Mouse (Mus musculus) liver, embryonic 15.5 days (tissue): Measurements from ENCODE around the gene Thnsl2. TPM values are rescaled to one million over a fixed set of nuclear protein-coding genes. Genes with fewer than 3 reads are reported as not detected.

Experiments
- ATAC-seq: fragments of 200-750 bp; cut with Nextera tagmentation; 2 replicates; pipeline ENCODE4 v1.8.0; 2017; ENCODE audit warnings: moderate number of reproducible peaks, mild to moderate bottlenecking, moderate library complexity; ENCODE audit not compliant: insufficient read depth
- H3K27ac ChIP-seq: fragments of 300-500 bp; sonication (generic); replicated peaks from 2 replicates; pipeline ENCODE4 v1.5.1; 2015; ENCODE audit warnings: mild to moderate bottlenecking, inconsistent platforms
- H3K27me3 ChIP-seq: fragments of 300-500 bp; sonication (generic); 2 replicates; pipeline ENCODE4 v1.6.1; 2015; ENCODE audit warnings: mild to moderate bottlenecking, inconsistent platforms
- H3K36me3 ChIP-seq: fragments of 300-500 bp; sonication (generic); replicated peaks from 2 replicates; pipeline ENCODE4 v1.6.1; 2015; ENCODE audit warnings: moderate library complexity, mild to moderate bottlenecking, inconsistent platforms
- H3K4me1 ChIP-seq: fragments of 300-500 bp; sonication (generic); replicated peaks from 2 replicates; pipeline ENCODE4 v1.6.1; 2015; ENCODE audit warnings: inconsistent platforms
- H3K4me2 ChIP-seq: fragments of 300-500 bp; sonication (generic); 2 replicates; pipeline ENCODE4 v1.6.1; 2015; ENCODE audit warnings: moderate library complexity, mild to moderate bottlenecking, inconsistent platforms
- H3K4me3 ChIP-seq: fragments of 300-500 bp; sonication (generic); replicated peaks from 2 replicates; pipeline ENCODE4 v1.5.1; 2015; ENCODE audit warnings: mild to moderate bottlenecking, inconsistent platforms
- H3K9ac ChIP-seq: fragments of 300-500 bp; sonication (generic); 2 replicates; pipeline ENCODE4 v1.6.1; 2015; ENCODE audit warnings: moderate library complexity, mild to moderate bottlenecking, inconsistent platforms
- H3K9me3 ChIP-seq: fragments of 300-500 bp; sonication (generic); replicated peaks from 2 replicates; pipeline ENCODE4 v1.6.1; 2016; ENCODE audit warnings: inconsistent platforms
- WGBS: fragments of 180-500 bp; shearing (Covaris S2); methylation state at CpG from one replicate; pipeline ENCODE4 v1.1.7; 2015; ENCODE audit warnings: mixed read lengths; ENCODE audit not compliant: insufficient replicate concordance; 5-methylcytosine and 5-hydroxymethylcytosine counted together
- polyA plus RNA-seq: library from polyadenylated mRNA; unstranded; fragments of >200 nt; fragmentation: Nextera tagmentation; extraction: Ambion mirVana; gene quantifications from 2 replicates; pipeline ENCODE4 v1.2.1, GENCODE M21; 2015

Thnsl2 gene
- 14.2 and 18.4 TPM in 2 replicates for polyA plus RNA-seq

DNA sequence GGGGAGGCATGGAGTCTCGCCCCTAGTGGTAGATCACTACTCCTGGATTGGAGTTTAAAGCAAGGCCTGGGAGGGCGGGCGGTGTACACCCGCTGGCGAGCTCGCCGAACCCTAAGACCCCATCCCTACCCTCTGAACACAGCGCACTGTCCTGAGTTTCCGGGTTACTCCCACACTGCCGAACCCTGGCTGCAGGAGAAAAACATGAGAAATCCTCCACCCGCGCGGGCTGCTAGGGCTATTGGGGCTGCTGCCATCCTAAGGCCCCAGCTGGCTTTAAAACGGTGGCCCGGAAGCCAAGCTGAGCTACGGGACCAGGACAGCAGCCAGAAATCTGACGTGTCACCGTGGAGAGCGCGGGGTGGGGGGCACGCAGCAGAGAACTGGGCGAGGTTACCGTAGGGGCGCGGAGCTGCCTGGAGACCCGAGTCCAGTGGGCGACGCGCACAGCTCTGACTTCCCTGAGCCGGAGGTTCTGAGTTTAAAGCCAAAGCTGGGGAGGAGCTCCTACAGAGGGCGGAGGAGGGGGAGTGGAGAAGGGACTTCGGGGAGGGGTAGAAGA, at the start of gene Thnsl2:
TSS of gene Thnsl2 (minus strand) at position 546 of the 562 bp plus-strand sequence.
- Histone ChIP-seq H3K4me1 (0 out of 2 replicates have a peak, but pooled peaks cover 11% of the 10 kb centered on the region), H3K4me2 (peak within 1 kb of the TSS; percentile 68), H3K4me3 (peak within 1 kb of the TSS; percentile 50), H3K27ac (peak within 1 kb of the TSS; percentile 56), H3K9ac (peak within 1 kb of the TSS; percentile 26), H3K9me3 (no peaks in the 10 kb centered on the region), H3K36me3 (no peaks in the 10 kb centered on the region), H3K27me3 (no peaks in the 10 kb centered on the region)
- peak; percentile 57 for ATAC-seq
- WGBS = 1% methylated on average over 32 of the region's 32 CpGs

DNA sequence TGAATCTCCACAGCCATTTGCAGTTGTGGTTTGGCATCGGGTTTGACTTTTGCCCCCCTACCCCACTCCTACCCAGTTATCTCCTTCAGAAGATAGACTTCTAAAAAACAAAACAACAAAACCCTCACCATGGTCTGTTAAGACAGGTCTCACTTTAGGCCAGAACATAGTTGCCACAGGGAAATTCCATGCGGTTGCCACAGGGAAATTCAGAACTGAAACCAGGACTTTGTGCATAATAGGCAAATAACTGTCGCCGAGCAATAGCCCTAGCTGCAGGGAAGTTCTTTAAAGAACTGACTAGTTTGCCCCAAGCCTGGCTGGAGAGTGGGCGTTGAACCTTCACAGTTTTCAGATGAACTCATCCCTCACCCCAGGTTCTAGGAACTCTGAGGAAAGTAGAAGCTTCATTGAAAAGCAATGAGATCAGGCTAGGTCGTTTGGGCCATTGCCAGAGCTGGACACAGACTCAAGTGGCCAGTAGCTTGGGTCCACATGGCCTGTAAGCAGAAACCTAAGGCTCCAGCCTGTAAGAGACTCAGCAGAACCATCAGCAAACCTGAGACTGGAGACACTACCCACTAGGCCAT, 49.0 kb upstream of the Thnsl2 start:
- no peak overlapping the region for H3K9ac ChIP-seq
- H3K4me2 ChIP-seq = no peak overlapping the region
- H3K4me1 ChIP-seq = peaks cover 17% of the 10 kb centered on the region
- no peak overlapping the region for H3K4me3 ChIP-seq
- H3K9me3 ChIP-seq = no peaks in the 10 kb centered on the region
- no peaks in the 10 kb centered on the region for H3K36me3 ChIP-seq
- H3K27ac ChIP-seq = no peak overlapping the region
- H3K27me3 ChIP-seq = no peaks in the 10 kb centered on the region
- 56% methylated on average over 6 of the region's 6 CpGs for WGBS
- no peak for ATAC-seq

DNA sequence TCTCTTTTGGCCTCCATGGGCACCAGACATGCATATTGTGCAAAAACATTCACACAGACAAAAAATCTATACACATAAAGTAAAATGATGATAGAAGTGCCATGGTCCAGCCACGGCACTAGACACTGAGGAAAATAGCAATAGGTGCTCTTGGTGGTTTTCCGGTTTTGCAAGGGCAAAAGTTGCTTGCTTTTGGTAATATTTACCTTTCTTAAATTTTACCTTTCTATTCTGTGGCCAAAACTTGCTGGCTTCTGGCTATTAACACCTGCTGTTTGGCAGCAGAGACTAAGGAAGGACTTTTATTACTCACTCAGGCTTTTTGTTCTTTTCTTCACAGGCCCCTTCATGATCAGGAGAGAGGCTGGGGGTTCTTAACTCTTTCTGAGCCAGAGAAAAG, 46.3 kb upstream of the Thnsl2 start:
- H3K4me1 ChIP-seq = 0 out of 2 replicates have a peak, but pooled peaks cover 9% of the 10 kb centered on the region
- H3K36me3 ChIP-seq = no peaks in the 10 kb centered on the region
- H3K9me3 ChIP-seq = no peaks in the 10 kb centered on the region
- no peak for ATAC-seq
- H3K4me2 ChIP-seq = no peak overlapping the region
- WGBS = 81% methylated on average over 2 of the region's 2 CpGs
- no peak overlapping the region for H3K27ac ChIP-seq
- H3K4me3 ChIP-seq = no peak overlapping the region
- no peaks in the 10 kb centered on the region for H3K27me3 ChIP-seq
- no peak overlapping the region for H3K9ac ChIP-seq

DNA sequence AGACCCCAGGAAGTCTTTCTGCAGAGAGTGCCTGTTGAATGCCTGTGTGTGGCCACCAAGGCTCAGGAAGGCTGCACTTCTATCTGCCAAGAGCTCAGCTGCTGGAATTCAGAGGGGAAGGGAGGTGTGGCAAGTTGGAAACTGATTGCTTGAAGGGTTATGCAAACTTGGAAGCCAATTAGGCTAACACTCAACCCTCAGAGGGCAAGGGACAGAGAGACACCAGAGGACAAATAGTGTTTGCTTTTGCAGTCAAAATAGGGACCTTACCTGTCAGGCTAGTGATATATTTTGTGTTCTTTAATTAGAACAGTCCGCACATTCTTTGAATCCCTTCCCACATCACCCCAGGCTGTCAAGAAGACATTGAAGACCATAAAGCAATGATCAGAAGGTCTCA, 45.3 kb upstream of the Thnsl2 start:
- Histone ChIP-seq H3K36me3 (no peaks in the 10 kb centered on the region), H3K27me3 (no peaks in the 10 kb centered on the region), H3K27ac (no peak overlapping the region), H3K4me1 (0 out of 2 replicates have a peak, but pooled peaks cover 4% of the 10 kb centered on the region), H3K9ac (no peak overlapping the region), H3K4me2 (no peak overlapping the region), H3K9me3 (no peaks in the 10 kb centered on the region), H3K4me3 (no peak overlapping the region)
- no peak for ATAC-seq
- 62% methylated on average over 1 of the region's 1 CpGs for WGBS

DNA sequence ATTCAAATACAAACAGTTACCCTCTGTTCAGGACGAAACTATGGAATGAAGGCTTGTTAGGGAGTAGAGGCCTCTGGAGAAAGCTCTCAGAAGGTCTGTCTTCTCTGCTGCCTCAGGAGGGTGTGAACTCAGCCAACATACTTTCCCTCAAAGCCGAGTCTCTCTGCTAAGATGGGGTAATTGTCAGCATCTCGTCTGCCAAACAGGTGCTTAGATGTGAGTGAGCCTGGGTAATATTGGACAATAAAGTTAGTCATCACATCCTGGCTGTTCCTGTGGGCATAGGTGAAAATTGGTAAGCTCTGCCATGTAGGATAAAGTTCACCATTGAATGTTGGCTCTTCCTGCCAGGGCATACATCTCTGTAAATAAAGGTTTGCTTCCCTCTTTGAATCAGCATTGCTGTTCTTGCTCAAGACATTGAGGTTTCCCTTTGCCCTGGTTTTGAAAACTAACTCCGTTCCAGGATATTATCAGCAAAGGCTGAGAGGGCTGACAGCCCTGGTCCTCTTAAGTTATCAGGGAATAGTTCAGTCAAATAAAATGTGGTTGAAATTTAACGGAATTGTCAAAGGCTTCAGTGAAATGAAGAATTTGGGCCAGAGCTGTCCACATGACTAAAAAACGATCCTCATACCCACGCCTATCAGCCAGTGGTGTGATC, 40.8 kb upstream of the Thnsl2 start:
- ATAC-seq = no peak
- H3K4me1 ChIP-seq = no peaks in the 10 kb centered on the region
- H3K4me2 ChIP-seq = no peak overlapping the region
- no peak overlapping the region for H3K27ac ChIP-seq
- no peaks in the 10 kb centered on the region for H3K9me3 ChIP-seq
- H3K36me3 ChIP-seq = no peaks in the 10 kb centered on the region
- WGBS = 52% methylated on average over 7 of the region's 7 CpGs
- no peak overlapping the region for H3K9ac ChIP-seq
- H3K4me3 ChIP-seq = no peak overlapping the region
- no peaks in the 10 kb centered on the region for H3K27me3 ChIP-seq

DNA sequence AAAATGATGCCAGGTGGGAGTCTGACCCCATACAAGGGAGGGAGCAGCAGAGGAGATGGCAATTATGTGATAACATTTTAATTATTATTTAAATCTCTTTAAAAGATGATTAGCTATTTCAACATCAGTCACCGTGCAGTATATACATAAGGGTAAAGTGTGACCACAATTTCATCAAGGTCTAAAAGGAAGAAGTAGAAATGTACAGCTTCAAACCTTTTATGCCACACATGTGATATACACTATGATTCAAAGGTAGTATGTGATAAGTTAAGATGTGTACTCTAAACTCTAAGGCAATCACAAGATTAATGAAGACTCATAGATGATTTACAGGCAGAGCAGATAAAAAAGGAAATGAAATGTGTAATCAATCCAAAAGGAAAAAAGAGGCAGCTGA, 36.4 kb upstream of the Thnsl2 start:
- no peaks in the 10 kb centered on the region for H3K27me3 ChIP-seq
- no peak overlapping the region for H3K9ac ChIP-seq
- H3K36me3 ChIP-seq = no peaks in the 10 kb centered on the region
- no peak overlapping the region for H3K27ac ChIP-seq
- no peak overlapping the region for H3K4me3 ChIP-seq
- no peak for ATAC-seq
- H3K4me1 ChIP-seq = no peaks in the 10 kb centered on the region
- no peaks in the 10 kb centered on the region for H3K9me3 ChIP-seq
- 64% methylated on average over 1 of the region's 1 CpGs for WGBS
- H3K4me2 ChIP-seq = no peak overlapping the region

DNA sequence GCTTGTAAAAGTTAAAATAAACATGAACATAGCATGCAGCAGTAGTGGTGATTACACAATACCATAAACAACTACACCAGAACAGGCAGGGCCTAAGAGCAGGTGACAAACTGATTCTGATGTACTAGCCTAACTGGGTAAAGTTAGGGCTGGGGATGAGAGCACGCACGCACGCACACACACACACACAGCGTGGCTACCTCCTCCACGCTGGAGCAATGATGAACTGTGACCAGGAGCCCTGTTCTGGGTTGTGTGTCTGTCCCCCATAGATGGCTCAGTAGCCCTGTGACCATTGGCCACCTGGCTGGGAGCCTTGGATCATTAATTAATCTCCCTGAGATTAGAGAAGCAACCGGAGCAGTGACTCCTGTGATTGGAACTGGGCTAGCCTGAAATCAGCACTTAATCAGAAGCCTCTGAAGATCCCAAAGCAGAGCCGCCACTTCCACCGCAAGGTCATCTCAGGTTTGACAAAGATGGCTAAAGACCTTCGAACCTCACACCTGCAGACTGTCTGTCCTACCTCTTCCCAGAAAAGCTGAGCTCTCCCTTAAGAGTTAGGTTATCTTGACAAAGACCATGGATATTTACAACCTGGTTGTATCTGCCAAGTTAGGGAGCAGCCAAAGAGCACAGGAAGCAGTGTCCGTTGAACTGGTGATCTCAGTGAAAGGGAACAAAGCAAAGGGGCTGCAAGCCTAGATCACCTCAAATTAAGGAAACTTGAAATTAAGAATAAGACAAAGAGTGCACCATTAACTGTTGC, 28.8 kb upstream of the Thnsl2 start:
- H3K27ac ChIP-seq = no peak overlapping the region
- no peaks in the 10 kb centered on the region for H3K9me3 ChIP-seq
- no peak overlapping the region for H3K4me2 ChIP-seq
- no peak overlapping the region for H3K9ac ChIP-seq
- 73% methylated on average over 10 of the region's 10 CpGs for WGBS
- 0 out of 2 replicates have a peak, but pooled peaks have one; percentile 9 for ATAC-seq
- no peaks in the 10 kb centered on the region for H3K4me1 ChIP-seq
- no peaks in the 10 kb centered on the region for H3K27me3 ChIP-seq
- no peaks in the 10 kb centered on the region for H3K36me3 ChIP-seq
- H3K4me3 ChIP-seq = no peak overlapping the region

DNA sequence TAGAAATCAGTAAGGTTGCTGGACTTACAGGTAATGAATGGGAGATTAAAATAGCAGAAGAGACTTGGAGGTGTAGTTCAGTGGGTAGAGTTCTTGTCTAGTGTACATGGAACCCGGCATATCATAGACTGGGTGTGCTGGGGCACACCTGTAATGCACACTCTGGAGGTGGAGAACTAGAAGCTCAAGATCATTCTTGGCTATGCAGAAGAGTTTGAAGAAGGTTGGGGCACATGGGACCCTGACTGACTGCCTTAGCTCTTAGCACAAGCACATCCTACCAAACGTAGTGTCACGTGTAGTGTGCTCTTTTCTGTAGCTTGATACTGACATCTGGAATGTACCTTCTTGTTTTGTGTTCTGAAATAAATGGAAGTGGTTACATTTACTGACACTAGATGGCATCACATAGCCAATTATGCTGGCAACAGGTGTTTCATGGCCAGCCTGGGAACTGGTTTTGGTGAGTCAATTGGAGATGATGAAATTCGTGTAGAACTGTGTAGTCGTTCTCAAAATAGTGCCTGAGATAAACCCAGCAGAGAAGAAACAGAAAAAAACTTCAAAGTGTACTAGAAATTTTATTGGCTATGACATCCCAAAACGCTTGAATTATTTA, 22.4 kb upstream of the Thnsl2 start:
- no peaks in the 10 kb centered on the region for H3K36me3 ChIP-seq
- WGBS = 28% methylated on average over 6 of the region's 6 CpGs
- no peak overlapping the region for H3K9ac ChIP-seq
- H3K9me3 ChIP-seq = no peaks in the 10 kb centered on the region
- no peak overlapping the region for H3K4me2 ChIP-seq
- H3K27me3 ChIP-seq = no peaks in the 10 kb centered on the region
- H3K4me3 ChIP-seq = no peak overlapping the region
- H3K4me1 ChIP-seq = no peaks in the 10 kb centered on the region
- no peak; the same call in 1 of the 2 replicates for ATAC-seq
- no peak overlapping the region for H3K27ac ChIP-seq

DNA sequence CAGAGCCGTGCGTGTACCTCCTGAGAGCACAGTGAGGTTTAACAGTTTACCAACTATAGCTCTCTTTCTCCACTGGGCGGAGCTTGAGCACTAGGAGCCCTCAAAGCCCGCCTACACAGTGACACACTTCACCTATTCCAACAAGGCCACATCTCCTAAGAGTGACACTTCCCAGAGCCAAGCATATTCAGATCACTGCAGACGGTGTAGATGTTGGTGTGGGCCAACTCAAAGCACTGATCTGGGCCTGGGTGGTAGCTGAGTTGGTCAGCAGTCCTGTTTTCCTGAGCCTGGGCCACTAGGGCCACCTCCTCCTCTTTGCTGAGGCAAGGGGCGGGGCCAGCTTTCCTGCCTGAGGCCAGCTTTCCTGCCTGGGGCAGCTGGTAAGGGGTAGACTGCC, 20.2 kb upstream of the Thnsl2 start:
- Histone ChIP-seq H3K27ac (no peak overlapping the region), H3K4me3 (no peak overlapping the region), H3K36me3 (no peaks in the 10 kb centered on the region), H3K9me3 (no peaks in the 10 kb centered on the region), H3K27me3 (no peaks in the 10 kb centered on the region), H3K4me1 (no peaks in the 10 kb centered on the region), H3K4me2 (no peak overlapping the region), H3K9ac (no peak overlapping the region)
- 25% methylated on average over 6 of the region's 6 CpGs for WGBS
- peak; percentile 43; the same call in 1 of the 2 replicates for ATAC-seq

DNA sequence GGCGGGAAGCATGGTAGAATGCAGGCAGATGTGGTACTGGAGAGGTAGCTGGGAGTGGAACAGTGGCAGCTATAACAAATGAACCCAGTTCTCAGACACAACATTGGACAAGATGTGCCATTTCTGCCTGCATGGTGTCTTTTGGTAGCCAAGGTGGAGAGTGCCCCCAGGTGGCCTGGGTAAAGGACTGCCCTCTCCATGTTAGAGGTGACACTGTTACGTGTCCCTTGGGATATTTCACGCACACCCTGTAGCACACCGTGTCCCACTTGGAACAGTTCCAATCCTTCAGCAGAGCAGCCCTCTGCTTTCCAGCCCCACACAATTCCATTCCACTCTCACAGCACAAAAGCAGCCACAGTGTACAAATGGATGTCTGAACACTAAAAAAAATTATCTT, 18.0 kb upstream of the Thnsl2 start:
- H3K9ac ChIP-seq = no peak overlapping the region
- H3K4me2 ChIP-seq = no peak overlapping the region
- no peaks in the 10 kb centered on the region for H3K36me3 ChIP-seq
- peak; percentile 61; the same call in 1 of the 2 replicates for ATAC-seq
- no peaks in the 10 kb centered on the region for H3K4me1 ChIP-seq
- WGBS = 50% methylated on average over 4 of the region's 4 CpGs
- H3K4me3 ChIP-seq = no peak overlapping the region
- H3K27ac ChIP-seq = no peak overlapping the region
- no peaks in the 10 kb centered on the region for H3K27me3 ChIP-seq
- no peaks in the 10 kb centered on the region for H3K9me3 ChIP-seq

DNA sequence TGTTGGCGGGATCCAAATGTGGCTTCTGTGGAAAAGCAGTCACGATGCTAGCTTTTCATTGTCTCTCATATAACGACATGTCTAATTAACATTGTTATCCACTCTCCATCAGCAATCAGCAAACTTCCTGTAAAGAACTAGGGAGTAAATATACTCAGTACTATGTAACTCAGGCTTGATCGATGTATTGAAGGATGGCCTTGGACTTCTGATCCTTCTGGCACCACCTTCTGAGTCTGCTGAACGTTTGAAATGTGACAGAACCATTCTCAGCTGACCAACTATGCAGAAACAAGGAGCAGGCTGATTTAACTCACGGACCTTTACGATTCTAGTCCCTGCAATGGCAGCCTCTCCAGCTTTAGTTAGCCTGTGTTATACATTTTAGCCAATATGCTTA, 17.1 kb upstream of the Thnsl2 start:
- WGBS = 54% methylated on average over 7 of the region's 7 CpGs
- Histone ChIP-seq H3K4me1 (no peaks in the 10 kb centered on the region), H3K9ac (no peak overlapping the region), H3K4me2 (no peak overlapping the region), H3K9me3 (no peaks in the 10 kb centered on the region), H3K27me3 (no peaks in the 10 kb centered on the region), H3K27ac (no peak overlapping the region), H3K36me3 (no peaks in the 10 kb centered on the region), H3K4me3 (no peak overlapping the region)
- no peak for ATAC-seq
